Mouse (Mus musculus): Measurements from ENCODE around the gene Slc15a5. TPM values are rescaled to one million over a fixed set of nuclear protein-coding genes. Genes with fewer than 3 reads are reported as not detected.

Gene Slc15a5
- polyA plus RNA-seq, 1 experiment = not detected

DNA sequence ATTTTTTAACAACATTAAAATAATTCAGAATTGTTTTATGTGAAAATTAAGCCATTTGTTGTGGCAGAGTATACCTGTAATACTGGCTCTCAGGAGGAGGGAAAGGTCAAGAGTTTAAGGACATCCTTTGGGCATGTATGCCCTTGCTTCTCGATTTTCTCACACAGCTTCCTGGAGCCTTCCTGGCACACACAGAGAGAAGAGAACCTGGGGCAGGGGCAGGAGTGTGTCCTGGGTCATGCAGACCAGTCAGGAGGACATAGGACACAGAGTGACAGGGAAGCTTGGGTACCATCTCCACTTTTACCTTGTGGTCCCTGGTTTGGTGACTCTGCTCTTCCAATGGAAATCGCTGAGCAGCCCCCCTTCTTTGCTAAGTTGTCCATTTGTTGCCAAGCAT lies 6.2 kb downstream of the Slc15a5 start:
- H3K4me2 ChIP-seq (ENCODE audit: low read depth) = no peak overlapping the region
- no peaks in the 10 kb centered on the region for H3K27me3 ChIP-seq (ENCODE audit: control insufficient read depth, insufficient read depth, insufficient read length)
- H3K4me3 ChIP-seq = no peak overlapping the region
- H3ac ChIP-seq (ENCODE audit: control insufficient read depth, insufficient read length) = no peak overlapping the region
- H3K79me2 ChIP-seq (ENCODE audit: control insufficient read depth, insufficient read depth) = no peaks in the 10 kb centered on the region
- no peak for TF ChIP-seq MYOD1 (IDR thresholded peaks at IDR 0.05; ENCODE audit: control insufficient read depth in 1 of 3, insufficient read length in 2 of 3, low read depth in 2 of 3)
- TF ChIP-seq POLR2A (IDR thresholded peaks at IDR 0.05; ENCODE audit: insufficient read length, low read depth) = no peak
- TF ChIP-seq MYOG (IDR thresholded peaks at IDR 0.05; ENCODE audit: control insufficient read depth in 1 of 3, insufficient read depth in 1 of 3, insufficient read length in 2 of 3, low read depth in 2 of 3) = no peak
- no peaks in the 10 kb centered on the region for H3K36me3 ChIP-seq (ENCODE audit: control insufficient read depth, insufficient read depth)

DNA sequence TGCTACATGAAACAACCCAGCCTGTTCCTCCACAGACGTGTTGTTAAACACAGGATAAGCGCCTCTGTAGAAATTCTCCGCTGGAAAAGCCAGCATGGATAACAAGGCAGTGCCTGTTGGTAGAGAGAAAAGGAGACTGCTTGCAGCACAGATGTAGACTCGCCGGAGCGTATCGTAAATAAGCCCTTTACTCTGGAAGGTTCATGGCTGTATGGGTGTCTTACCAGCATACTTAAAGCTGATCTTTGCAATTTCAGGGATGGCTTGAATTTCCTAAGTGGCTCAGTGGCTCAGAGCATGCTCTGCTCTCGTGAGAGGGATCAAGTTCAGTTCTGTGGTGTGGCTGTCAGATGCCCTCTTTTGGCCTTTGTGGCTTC lies 6.8 kb downstream of the Slc15a5 start:
- Histone ChIP-seq H3K36me3 (ENCODE audit: control insufficient read depth, insufficient read depth) (no peaks in the 10 kb centered on the region), H3K4me3 (no peak overlapping the region), H3K79me2 (ENCODE audit: control insufficient read depth, insufficient read depth) (no peaks in the 10 kb centered on the region), H3ac (ENCODE audit: control insufficient read depth, insufficient read length) (no peak overlapping the region), H3K27me3 (ENCODE audit: control insufficient read depth, insufficient read depth, insufficient read length) (no peaks in the 10 kb centered on the region), H3K4me2 (ENCODE audit: low read depth) (no peak overlapping the region)
- TF ChIP-seq TCF3 (IDR thresholded peaks at IDR 0.05; ENCODE audit: insufficient read length, low read depth) = no peak
- TF ChIP-seq POLR2AphosphoS2 (IDR thresholded peaks at IDR 0.05; ENCODE audit: insufficient read length, low read depth) = no peak
- TF ChIP-seq MYOD1 (IDR thresholded peaks at IDR 0.05; ENCODE audit: control insufficient read depth in 1 of 3, insufficient read length in 2 of 3, low read depth in 2 of 3) = no peak
- no peak for TF ChIP-seq E2F4 (IDR thresholded peaks at IDR 0.05; ENCODE audit: insufficient read depth)
- no peak for TF ChIP-seq REST (IDR thresholded peaks at IDR 0.05; ENCODE audit: insufficient read depth, insufficient read length)
- no peak for TF ChIP-seq POLR2A (IDR thresholded peaks at IDR 0.05; ENCODE audit: insufficient read length, low read depth)
- no peak for TF ChIP-seq MAX (IDR thresholded peaks at IDR 0.05; ENCODE audit: low read depth)
- no peak for TF ChIP-seq MYOG (IDR thresholded peaks at IDR 0.05; ENCODE audit: control insufficient read depth in 1 of 3, insufficient read depth in 1 of 3, insufficient read length in 2 of 3, low read depth in 2 of 3)
- TF ChIP-seq TCF12 (IDR thresholded peaks at IDR 0.05; ENCODE audit: insufficient read depth, poor library complexity, severe bottlenecking) = no peak
- no peak for TF ChIP-seq USF1 (IDR thresholded peaks at IDR 0.05; ENCODE audit: low read depth)
- TF ChIP-seq CEBPB (IDR thresholded peaks at IDR 0.05; ENCODE audit: insufficient read depth, poor library complexity, severe bottlenecking) = no peak
- TF ChIP-seq SRF (IDR thresholded peaks at IDR 0.05; ENCODE audit: control insufficient read depth, insufficient read length, low read depth) = no peak

DNA sequence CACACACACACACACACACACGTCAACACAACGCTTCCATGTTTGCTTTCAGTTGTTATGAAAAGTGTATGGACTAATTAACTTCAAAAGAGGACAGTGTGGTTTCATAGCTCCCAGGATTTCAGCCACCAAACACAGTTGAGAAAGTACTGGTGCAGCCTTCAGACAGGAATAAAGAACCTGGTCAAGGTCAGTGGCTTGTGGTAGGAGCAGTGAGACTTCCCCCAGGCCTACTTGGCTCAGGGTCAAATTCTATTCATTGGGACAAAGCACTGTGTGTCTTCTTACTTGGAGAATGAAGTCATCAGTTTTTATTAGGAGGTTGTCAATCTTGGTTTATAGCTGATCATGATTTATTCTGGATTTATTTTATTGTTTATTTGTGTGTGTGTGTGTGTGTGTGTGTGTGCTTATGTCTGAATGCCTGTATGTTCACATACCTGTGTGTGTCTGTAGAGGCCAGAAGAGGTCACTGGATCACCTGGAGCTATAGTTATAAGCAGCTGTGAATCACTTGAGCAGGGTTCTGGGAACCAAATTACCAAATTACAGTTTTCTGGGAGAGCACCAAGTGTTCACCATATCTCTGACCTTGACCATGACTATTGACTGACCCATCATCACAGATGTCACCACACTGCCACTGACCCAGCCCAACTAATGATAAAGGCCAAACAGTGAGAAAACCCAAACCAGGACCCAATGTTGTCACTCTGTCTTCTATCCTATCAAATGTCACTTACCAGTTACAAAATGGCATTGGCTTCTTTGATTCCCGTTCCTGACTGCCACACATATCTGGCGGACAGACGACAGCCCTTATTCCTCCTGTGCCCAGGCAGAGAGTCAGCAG lies 7.4 kb downstream of the Slc15a5 start:
- Histone ChIP-seq H3K27me3 (ENCODE audit: control insufficient read depth, insufficient read depth, insufficient read length) (no peaks in the 10 kb centered on the region), H3K4me3 (no peak overlapping the region), H3ac (ENCODE audit: control insufficient read depth, insufficient read length) (no peak overlapping the region), H3K36me3 (ENCODE audit: control insufficient read depth, insufficient read depth) (no peaks in the 10 kb centered on the region), H3K79me2 (ENCODE audit: control insufficient read depth, insufficient read depth) (no peaks in the 10 kb centered on the region), H3K4me2 (ENCODE audit: low read depth) (no peak overlapping the region)
- TF ChIP-seq USF1 (IDR thresholded peaks at IDR 0.05; ENCODE audit: low read depth) (no peak), MAX (IDR thresholded peaks at IDR 0.05; ENCODE audit: low read depth) (no peak), REST (IDR thresholded peaks at IDR 0.05; ENCODE audit: insufficient read depth, insufficient read length) (no peak), POLR2AphosphoS2 (IDR thresholded peaks at IDR 0.05; ENCODE audit: insufficient read length, low read depth) (no peak), POLR2A (IDR thresholded peaks at IDR 0.05; ENCODE audit: insufficient read length, low read depth) (no peak)

DNA sequence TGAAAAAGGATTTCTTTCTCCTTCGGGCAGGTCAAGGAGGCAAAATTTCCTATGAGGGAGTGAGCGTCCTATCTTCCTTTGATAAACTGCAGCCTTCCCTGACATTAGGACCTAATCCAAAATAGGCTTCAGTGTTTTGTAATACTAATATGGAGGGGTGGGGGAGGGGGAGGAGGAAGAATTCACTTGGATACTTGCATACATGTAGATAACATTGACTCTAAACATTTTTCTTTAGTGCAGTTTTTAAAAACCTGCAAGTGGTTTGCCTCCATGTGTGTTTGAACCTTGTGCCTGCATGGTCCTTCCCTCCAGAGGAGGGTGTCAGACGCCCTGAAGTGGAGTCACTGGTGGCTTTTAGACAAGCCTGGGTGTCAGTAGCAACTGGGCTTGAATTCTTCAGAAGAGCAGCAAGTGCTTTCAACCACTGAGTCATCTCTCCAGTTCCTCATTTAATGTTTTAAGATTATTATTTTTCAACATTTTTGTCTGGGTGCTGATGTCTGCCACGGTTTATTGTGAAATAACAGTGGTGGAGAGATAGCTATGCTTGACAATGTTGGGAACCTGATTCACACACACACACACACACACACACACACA lies 8.1 kb downstream of the Slc15a5 start:
- Histone ChIP-seq H3K79me2 (ENCODE audit: control insufficient read depth, insufficient read depth) (no peaks in the 10 kb centered on the region), H3K4me2 (ENCODE audit: low read depth) (no peak overlapping the region), H3K4me3 (no peak overlapping the region), H3ac (ENCODE audit: control insufficient read depth, insufficient read length) (no peak overlapping the region), H3K36me3 (ENCODE audit: control insufficient read depth, insufficient read depth) (no peaks in the 10 kb centered on the region), H3K27me3 (ENCODE audit: control insufficient read depth, insufficient read depth, insufficient read length) (no peaks in the 10 kb centered on the region)
- TF ChIP-seq USF1 (IDR thresholded peaks at IDR 0.05; ENCODE audit: low read depth) (no peak), POLR2AphosphoS2 (IDR thresholded peaks at IDR 0.05; ENCODE audit: insufficient read length, low read depth) (no peak)

DNA sequence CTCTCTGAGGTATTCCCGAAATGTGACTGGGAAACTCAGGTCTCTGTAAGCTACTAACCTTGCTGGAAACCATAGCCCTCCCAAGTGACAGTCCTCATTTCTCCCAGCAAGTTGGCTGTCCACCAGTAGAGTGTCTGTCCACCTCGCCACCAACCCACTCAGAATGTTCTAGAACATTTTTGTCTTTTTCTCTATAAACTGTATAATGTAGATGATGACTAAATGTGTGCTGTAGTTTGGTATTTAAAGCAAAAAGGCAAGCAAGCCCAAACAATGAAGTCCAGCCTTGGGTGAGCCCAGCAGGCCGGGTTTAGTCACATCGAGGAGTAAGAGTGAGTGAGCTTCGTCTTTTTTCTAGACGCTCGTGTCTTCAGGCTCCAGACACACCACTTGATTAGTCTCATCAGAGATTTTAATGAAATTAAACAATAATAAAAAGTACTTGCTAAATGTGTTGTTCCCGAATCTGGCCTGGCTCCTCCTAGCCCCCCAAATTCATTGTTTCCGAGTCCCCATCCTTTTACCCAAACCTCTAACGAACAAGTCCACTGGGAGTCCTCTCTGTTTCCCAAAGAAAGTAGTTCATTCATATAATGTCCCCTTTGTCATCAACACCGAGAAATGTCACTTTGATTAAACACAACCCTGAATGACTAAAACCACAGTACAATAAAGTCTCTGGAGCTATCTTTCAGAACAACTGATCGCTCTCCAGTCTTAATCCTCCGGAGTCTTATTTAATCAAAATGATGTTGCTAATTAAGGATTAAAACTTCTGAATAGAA lies 8.8 kb downstream of the Slc15a5 start:
- Histone ChIP-seq H3K79me2 (ENCODE audit: control insufficient read depth, insufficient read depth) (no peaks in the 10 kb centered on the region), H3ac (ENCODE audit: control insufficient read depth, insufficient read length) (no peak overlapping the region), H3K4me3 (no peak overlapping the region), H3K4me2 (ENCODE audit: low read depth) (no peak overlapping the region), H3K36me3 (ENCODE audit: control insufficient read depth, insufficient read depth) (no peaks in the 10 kb centered on the region), H3K27me3 (ENCODE audit: control insufficient read depth, insufficient read depth, insufficient read length) (no peaks in the 10 kb centered on the region)
- TF ChIP-seq MYOD1 (IDR thresholded peaks at IDR 0.05; ENCODE audit: control insufficient read depth in 1 of 3, insufficient read length in 2 of 3, low read depth in 2 of 3) (no peak), USF1 (IDR thresholded peaks at IDR 0.05; ENCODE audit: low read depth) (no peak), POLR2A (IDR thresholded peaks at IDR 0.05; ENCODE audit: insufficient read length, low read depth) (no peak), TCF3 (IDR thresholded peaks at IDR 0.05; ENCODE audit: insufficient read length, low read depth) (no peak), CEBPB (IDR thresholded peaks at IDR 0.05; ENCODE audit: insufficient read depth, poor library complexity, severe bottlenecking) (no peak), REST (IDR thresholded peaks at IDR 0.05; ENCODE audit: insufficient read depth, insufficient read length) (no peak), SRF (IDR thresholded peaks at IDR 0.05; ENCODE audit: control insufficient read depth, insufficient read length, low read depth) (no peak), POLR2AphosphoS2 (IDR thresholded peaks at IDR 0.05; ENCODE audit: insufficient read length, low read depth) (no peak), E2F4 (IDR thresholded peaks at IDR 0.05; ENCODE audit: insufficient read depth) (no peak), TCF12 (IDR thresholded peaks at IDR 0.05; ENCODE audit: insufficient read depth, poor library complexity, severe bottlenecking) (no peak), MAX (IDR thresholded peaks at IDR 0.05; ENCODE audit: low read depth) (no peak), MYOG (IDR thresholded peaks at IDR 0.05; ENCODE audit: control insufficient read depth in 1 of 3, insufficient read depth in 1 of 3, insufficient read length in 2 of 3, low read depth in 2 of 3) (no peak)
